Mouse (Mus musculus) duodenum, adult 2 months (tissue): ENCODE measurements around the gene Gm14327. TPM values are rescaled to one million over a fixed set of nuclear protein-coding genes. Genes with fewer than 3 reads are reported as not detected.

ENCODE experiments used
- polyA plus RNA-seq: library from polyadenylated mRNA; depleted of rRNA; stranded (reverse); fragments of >200 nt; gene quantifications from 2 replicates; pipeline ENCODE4 v1.2.3, GENCODE M21; 2012; ENCODE audit warnings: low replicate concordance; rRNA removed

The Gm14327 gene
- polyA plus RNA-seq, result 0.12 TPM in 1 of 2 replicates, not detected in the other

DNA sequence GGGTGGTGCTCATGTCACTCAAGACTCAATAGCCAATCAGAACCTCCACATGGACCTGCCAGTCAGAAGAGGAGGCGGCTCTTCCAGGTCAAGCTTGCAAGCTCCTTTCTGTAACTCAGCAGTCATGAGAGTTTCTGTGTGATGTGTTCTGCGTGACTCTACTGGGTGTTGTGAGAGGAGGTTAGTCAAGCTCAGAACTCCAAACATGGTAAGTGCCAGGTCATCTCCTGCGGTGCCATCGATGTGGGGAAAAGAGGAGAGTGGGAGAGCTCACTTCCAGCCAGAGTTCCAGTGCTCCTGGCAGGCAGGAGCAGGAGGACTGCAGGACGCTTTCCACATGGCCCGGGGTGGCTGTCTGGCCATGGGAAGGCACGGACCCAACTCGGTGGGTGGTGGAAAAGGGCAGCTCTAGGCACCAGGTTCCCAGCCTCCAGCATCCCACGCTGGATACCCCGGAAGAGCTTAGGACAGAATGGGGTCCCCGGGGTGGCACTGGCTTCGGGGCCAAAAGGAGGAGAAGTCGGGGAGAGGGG, at the start of gene Gm14327:
Gene Gm14327, plus strand, starts transcription at position 51 of the 533 bp plus-strand sequence.

DNA sequence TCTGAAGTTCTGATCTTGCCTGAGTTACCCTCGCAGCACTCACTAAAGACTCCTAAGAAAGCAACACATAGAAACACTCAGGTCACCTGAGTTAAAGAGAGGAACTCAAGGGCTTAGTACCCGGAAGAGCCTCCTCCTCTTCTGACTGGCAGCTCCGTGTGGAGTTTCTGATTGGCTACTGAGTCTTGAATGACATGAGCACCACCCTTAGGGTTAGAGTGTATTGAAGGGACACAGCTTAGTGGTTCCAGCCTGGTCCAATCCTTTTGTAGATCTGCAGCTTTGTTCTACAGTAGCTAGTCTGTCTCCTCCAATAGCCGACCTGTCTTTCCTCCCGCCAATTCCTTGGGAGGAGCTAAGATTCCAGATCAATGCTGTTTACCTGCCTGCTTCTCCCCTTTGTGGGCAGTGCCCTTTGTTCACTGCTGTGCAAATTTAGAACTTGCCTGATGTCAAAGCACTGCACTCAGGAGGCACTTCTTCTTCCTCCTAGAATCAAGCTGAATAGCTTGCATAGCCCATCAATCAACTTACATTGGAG, 28.7 kb downstream of the Gm14327 start, which contains the start of gene Zfp972:
Gene Zfp972, minus strand, starts transcription at position 51 of the 541 bp plus-strand sequence.

Other genes starting within 250 kb of the Gm14327 start
- gene Gm14322, start 137.8 kb upstream of the Gm14327 start, polyA plus RNA-seq, result not detected in 2 replicates
- not detected in 2 replicates for gene Gm14325, start 56.8 kb upstream of the Gm14327 start, polyA plus RNA-seq
- not detected in 2 replicates for gene Zfp972, start 28.5 kb downstream of the Gm14327 start, polyA plus RNA-seq
- gene Gm14326, start 60.2 kb downstream of the Gm14327 start, polyA plus RNA-seq, result 0.14 TPM in 1 of 2 replicates, not detected in the other
- gene Zfp971, start 126.2 kb downstream of the Gm14327 start, polyA plus RNA-seq, result not detected in 2 replicates
- gene Zfp931, start 181.4 kb downstream of the Gm14327 start, polyA plus RNA-seq, result not detected in 2 replicates
- 0.13 and 0.14 TPM in 2 replicates for gene Phactr3, start 221.9 kb downstream of the Gm14327 start, polyA plus RNA-seq